Mouse (Mus musculus) heart, postnatal 4 days (tissue): ENCODE measurements around the gene Sptlc3. TPM values are rescaled to one million over a fixed set of nuclear protein-coding genes. Genes with fewer than 3 reads are reported as not detected.

Source experiments
- DNase-seq: peaks from one replicate; pipeline ENCODE4 v3.0.0; 2021
- total RNA-seq, 2 experiments: library from RNA; stranded (reverse); gene quantifications; 2 replicates each; pipeline ENCODE4 v1.2.3; 2021

Gene Sptlc3
- total RNA-seq, 2 experiments from 2014 or later = not detected

GRCm38 (mm10) chr2:139637861-139638260 lies 144.1 kb downstream of the Sptlc3 start:
- DNase-seq = no peak

- no peak for DNase-seq
Measured at GRCm38 (mm10) chr2:139641757-139642385, 148.2 kb downstream of the Sptlc3 start.

GRCm38 (mm10) chr2:139649518-139649917 lies 155.8 kb downstream of the Sptlc3 start:
- DNase-seq = no peak

- no peak for DNase-seq
Measured at GRCm38 (mm10) chr2:139656750-139657149, 163.0 kb downstream of the Sptlc3 start.

GRCm38 (mm10) chr2:139671838-139672237 lies 178.1 kb downstream of the Sptlc3 start:
- no peak for DNase-seq

- DNase-seq = no peak
Measured at GRCm38 (mm10) chr2:139672371-139672770, 178.7 kb downstream of the Sptlc3 start.

- peak; percentile 72 for DNase-seq
Measured at GRCm38 (mm10) chr2:139677065-139677762, 183.5 kb downstream of the Sptlc3 start.

GRCm38 (mm10) chr2:139677809-139678274 lies 184.1 kb downstream of the Sptlc3 start, which contains the start of gene Ism1:
Gene Ism1, plus strand, starts transcription at chr2:139678178.
- DNase-seq = peak; percentile 30

GRCm38 (mm10) chr2:139678275-139679140 lies 184.8 kb downstream of the Sptlc3 start:
- DNase-seq = peak; percentile 34

- no peak for DNase-seq
Measured at GRCm38 (mm10) chr2:139682540-139682939, 188.8 kb downstream of the Sptlc3 start.

Other genes starting within 250 kb of the Sptlc3 start
- under 1 TPM; 0.47 to 0.69 TPM for gene Ism1, start 184.3 kb downstream of the Sptlc3 start, total RNA-seq